Mouse (Mus musculus): ENCODE measurements at regions not wholly inside any gene's neighbourhood (a gene's known extent, or its start where the extent isn't known, plus 50 kb on each side); places are given as distances from the start of the nearest gene placed in this dataset.

- DNase-seq (ENCODE audit: low read depth, low spot score) = no peak
Measured at GRCm38 (mm10) chr3:52158788-52159260, 53.9 kb upstream of the Maml3 start.

GRCm38 (mm10) chr3:52161688-52162087 lies 56.8 kb upstream of the Maml3 start:
- no peak for DNase-seq (ENCODE audit: low read depth, low spot score)

GRCm38 (mm10) chr3:52163990-52164389 lies 59.1 kb upstream of the Maml3 start:
- no peak for DNase-seq (ENCODE audit: low read depth, low spot score)

- DNase-seq (ENCODE audit: low read depth, low spot score) = no peak
Measured at GRCm38 (mm10) chr3:52167420-52167819, 62.5 kb upstream of the Maml3 start.

- DNase-seq (ENCODE audit: low read depth, low spot score) = no peak
Measured at GRCm38 (mm10) chr3:52170847-52171246, 66.0 kb upstream of the Maml3 start.

GRCm38 (mm10) chr3:52171303-52171702 lies 66.4 kb upstream of the Maml3 start:
- DNase-seq (ENCODE audit: low read depth, low spot score) = no peak

- DNase-seq (ENCODE audit: low read depth, low spot score) = no peak
Measured at GRCm38 (mm10) chr3:52173490-52173889, 68.6 kb upstream of the Maml3 start.

GRCm38 (mm10) chr3:52176108-52176507 lies 71.2 kb upstream of the Maml3 start:
- DNase-seq (ENCODE audit: low read depth, low spot score) = peak; percentile 41

- DNase-seq (ENCODE audit: low read depth, low spot score) = no peak
Measured at GRCm38 (mm10) chr3:52178851-52179250, 74.0 kb upstream of the Maml3 start.

- peak; percentile 64 for DNase-seq (ENCODE audit: low read depth, low spot score)
Measured at GRCm38 (mm10) chr3:52179686-52180085, 74.8 kb upstream of the Maml3 start.

- DNase-seq (ENCODE audit: low read depth, low spot score) = no peak
Measured at GRCm38 (mm10) chr3:52180306-52180705, 75.4 kb upstream of the Maml3 start.

GRCm38 (mm10) chr3:52180785-52181184 lies 75.9 kb upstream of the Maml3 start:
- DNase-seq (ENCODE audit: low read depth, low spot score) = no peak

- DNase-seq (ENCODE audit: low read depth, low spot score) = no peak
Measured at GRCm38 (mm10) chr3:52181326-52182101, 76.6 kb upstream of the Maml3 start.

GRCm38 (mm10) chr3:52184241-52184640 lies 79.4 kb upstream of the Maml3 start:
- no peak for DNase-seq (ENCODE audit: low read depth, low spot score)

- DNase-seq (ENCODE audit: low read depth, low spot score) = no peak
Measured at GRCm38 (mm10) chr3:52185351-52185750, 80.5 kb upstream of the Maml3 start.

GRCm38 (mm10) chr3:52187401-52187801 lies 80.7 kb upstream of the Foxo1 start:
- DNase-seq (ENCODE audit: low read depth, low spot score) = no peak

GRCm38 (mm10) chr3:52188303-52188702 lies 79.8 kb upstream of the Foxo1 start:
- DNase-seq (ENCODE audit: low read depth, low spot score) = no peak

- DNase-seq (ENCODE audit: low read depth, low spot score) = no peak
Measured at GRCm38 (mm10) chr3:52189016-52189415, 79.1 kb upstream of the Foxo1 start.

- no peak for DNase-seq (ENCODE audit: low read depth, low spot score)
Measured at GRCm38 (mm10) chr3:52190021-52190420, 78.1 kb upstream of the Foxo1 start.

- DNase-seq (ENCODE audit: low read depth, low spot score) = no peak
Measured at GRCm38 (mm10) chr3:52193026-52193425, 75.1 kb upstream of the Foxo1 start.

- DNase-seq (ENCODE audit: low read depth, low spot score) = no peak
Measured at GRCm38 (mm10) chr3:52194216-52194615, 73.9 kb upstream of the Foxo1 start.

- no peak for DNase-seq (ENCODE audit: low read depth, low spot score)
Measured at GRCm38 (mm10) chr3:52195486-52195885, 72.7 kb upstream of the Foxo1 start.

All from telencephalon, adult 2 months (tissue).